Mouse (Mus musculus) heart, adult 2 months (tissue): ENCODE data around the gene Ppp1r8.

Source experiments
- CTCF ChIP-seq: fragments of 200-600 bp; IDR thresholded peaks from 2 replicates; pipeline ENCODE4 v1.8.1; 2022; ENCODE audit warnings: antibody characterized with exemption, mild to moderate bottlenecking, moderate library complexity
- EP300 ChIP-seq: fragments of 200-500 bp; IDR thresholded peaks from 2 replicates; pipeline ENCODE4 v1.6.1; 2011; ENCODE audit warnings: low read depth, low read length, control low read depth; ENCODE audit not compliant: insufficient read depth
- POLR2A ChIP-seq: fragments of 200-500 bp; IDR thresholded peaks from 2 replicates; pipeline ENCODE4 v1.6.1; 2011; ENCODE audit warnings: mild to moderate bottlenecking, low read depth, low read length, control low read depth; ENCODE audit not compliant: insufficient read depth

GRCm38 (mm10) chr4:132818442-132818841 lies 24.5 kb downstream of the Ppp1r8 start:
- TF ChIP-seq POLR2A (no peak), CTCF (peak; percentile 37), EP300 (no peak)
